Mouse (Mus musculus): ENCODE results near the gene Lgmn. TPM values are rescaled to one million over a fixed set of nuclear protein-coding genes. Genes with fewer than 3 reads are reported as not detected.
A peak's percentile ranks its signal among the peaks of the same experiment; 100 is the strongest.

The Lgmn gene
- polyA plus RNA-seq, 1 experiment from 2014 or later = 84.7 TPM

- H3K36me3 ChIP-seq (ENCODE audit: control insufficient read depth, insufficient read depth, low read length) = peaks cover 8% of the 10 kb centered on the region
- H3K27me3 ChIP-seq (ENCODE audit: control insufficient read depth, insufficient read depth, low read length) = no peaks in the 10 kb centered on the region
- H3K4me2 ChIP-seq (replicated peaks; ENCODE audit: low read depth, low read length) = no peak overlapping the region
- no peak for ATAC-seq (ENCODE audit: insufficient number of reproducible peaks, insufficient read depth, low FRiP score, low read depth)
- H3K27ac ChIP-seq (ENCODE audit: low read length) = no peak overlapping the region
- WGBS = 80% methylated on average over 9 of the region's 9 CpGs
- 0 out of 2 replicates have a peak, but pooled peaks cover 6% of the 10 kb centered on the region for H3K4me1 ChIP-seq (ENCODE audit: control insufficient read depth, insufficient read depth, low read length)
- no peak overlapping the region for H3K4me3 ChIP-seq (ENCODE audit: low read depth, low read length)
- H3K9me3 ChIP-seq (ENCODE audit: control insufficient read depth, low read depth, low read length) = no peaks in the 10 kb centered on the region
- H3K9ac ChIP-seq (replicated peaks; ENCODE audit: low read depth, low read length) = no peak overlapping the region
Observed at GRCm38 (mm10) chr12:102395537-102395936, 44.1 kb downstream of the Lgmn start.

GRCm38 (mm10) chr12:102394496-102394895, 45.1 kb downstream of the Lgmn start:
- H3K27me3 ChIP-seq (ENCODE audit: control insufficient read depth, insufficient read depth, low read length) = no peaks in the 10 kb centered on the region
- no peak overlapping the region for H3K4me2 ChIP-seq (replicated peaks; ENCODE audit: low read depth, low read length)
- no peak overlapping the region for H3K9ac ChIP-seq (replicated peaks; ENCODE audit: low read depth, low read length)
- 0 out of 2 replicates have a peak, but pooled peaks cover 6% of the 10 kb centered on the region for H3K4me1 ChIP-seq (ENCODE audit: control insufficient read depth, insufficient read depth, low read length)
- no peak for ATAC-seq (ENCODE audit: insufficient number of reproducible peaks, insufficient read depth, low FRiP score, low read depth)
- no peaks in the 10 kb centered on the region for H3K9me3 ChIP-seq (ENCODE audit: control insufficient read depth, low read depth, low read length)
- no peak overlapping the region for H3K27ac ChIP-seq (ENCODE audit: low read length)
- no peak overlapping the region for H3K4me3 ChIP-seq (ENCODE audit: low read depth, low read length)
- WGBS = 90% methylated on average over 7 of the region's 7 CpGs
- peaks cover 8% of the 10 kb centered on the region for H3K36me3 ChIP-seq (ENCODE audit: control insufficient read depth, insufficient read depth, low read length)

GRCm38 (mm10) chr12:102391982-102392381, 47.6 kb downstream of the Lgmn start:
- H3K4me1 ChIP-seq (ENCODE audit: control insufficient read depth, insufficient read depth, low read length) = 0 out of 2 replicates have a peak, but pooled peaks cover 6% of the 10 kb centered on the region
- no peak for ATAC-seq (ENCODE audit: insufficient number of reproducible peaks, insufficient read depth, low FRiP score, low read depth)
- no peaks in the 10 kb centered on the region for H3K9me3 ChIP-seq (ENCODE audit: control insufficient read depth, low read depth, low read length)
- no peak overlapping the region for H3K9ac ChIP-seq (replicated peaks; ENCODE audit: low read depth, low read length)
- no peak overlapping the region for H3K4me2 ChIP-seq (replicated peaks; ENCODE audit: low read depth, low read length)
- peaks cover 14% of the 10 kb centered on the region for H3K36me3 ChIP-seq (ENCODE audit: control insufficient read depth, insufficient read depth, low read length)
- no peak overlapping the region for H3K27ac ChIP-seq (ENCODE audit: low read length)
- WGBS = 70% methylated on average over 4 of the region's 4 CpGs
- no peak overlapping the region for H3K4me3 ChIP-seq (ENCODE audit: low read depth, low read length)
- H3K27me3 ChIP-seq (ENCODE audit: control insufficient read depth, insufficient read depth, low read length) = no peaks in the 10 kb centered on the region

- H3K36me3 ChIP-seq (ENCODE audit: control insufficient read depth, insufficient read depth, low read length) = peaks cover 14% of the 10 kb centered on the region
- ATAC-seq (ENCODE audit: insufficient number of reproducible peaks, insufficient read depth, low FRiP score, low read depth) = no peak
- 77% methylated on average over 2 of the region's 2 CpGs for WGBS
Observed at GRCm38 (mm10) chr12:102391109-102391508, 48.5 kb downstream of the Lgmn start.

GRCm38 (mm10) chr12:102390042-102390441, 49.6 kb downstream of the Lgmn start:
- 35% methylated on average over 8 of the region's 8 CpGs for WGBS
- Histone ChIP-seq H3K4me1 (ENCODE audit: control insufficient read depth, insufficient read depth, low read length) (no peaks in the 10 kb centered on the region), H3K4me2 (replicated peaks; ENCODE audit: low read depth, low read length) (no peak overlapping the region), H3K27me3 (ENCODE audit: control insufficient read depth, insufficient read depth, low read length) (no peaks in the 10 kb centered on the region), H3K4me3 (ENCODE audit: low read depth, low read length) (no peak overlapping the region), H3K27ac (ENCODE audit: low read length) (no peak overlapping the region), H3K9me3 (ENCODE audit: control insufficient read depth, low read depth, low read length) (no peaks in the 10 kb centered on the region), H3K36me3 (ENCODE audit: control insufficient read depth, insufficient read depth, low read length) (peaks cover 10% of the 10 kb centered on the region), H3K9ac (replicated peaks; ENCODE audit: low read depth, low read length) (no peak overlapping the region)
- no peak for ATAC-seq (ENCODE audit: insufficient number of reproducible peaks, insufficient read depth, low FRiP score, low read depth)

More at GRCm38 (mm10) chr12:102391109-102391508, 48.5 kb downstream of the Lgmn start:
- Histone ChIP-seq H3K27ac (ENCODE audit: low read length) (no peak overlapping the region), H3K9ac (replicated peaks; ENCODE audit: low read depth, low read length) (no peak overlapping the region), H3K4me2 (replicated peaks; ENCODE audit: low read depth, low read length) (no peak overlapping the region), H3K9me3 (ENCODE audit: control insufficient read depth, low read depth, low read length) (no peaks in the 10 kb centered on the region), H3K27me3 (ENCODE audit: control insufficient read depth, insufficient read depth, low read length) (no peaks in the 10 kb centered on the region), H3K4me1 (ENCODE audit: control insufficient read depth, insufficient read depth, low read length) (0 out of 2 replicates have a peak, but pooled peaks cover 3% of the 10 kb centered on the region), H3K4me3 (ENCODE audit: low read depth, low read length) (no peak overlapping the region)

- no peak overlapping the region for H3K4me3 ChIP-seq (ENCODE audit: low read depth, low read length)
- peaks cover 12% of the 10 kb centered on the region; the same call in 1 of the 2 replicates for H3K36me3 ChIP-seq (ENCODE audit: control insufficient read depth, insufficient read depth, low read length)
- H3K9ac ChIP-seq (replicated peaks; ENCODE audit: low read depth, low read length) = no peak overlapping the region
- H3K27ac ChIP-seq (ENCODE audit: low read length) = no peak overlapping the region
- no peaks in the 10 kb centered on the region for H3K27me3 ChIP-seq (ENCODE audit: control insufficient read depth, insufficient read depth, low read length)
- peak; percentile 38; the same call in 1 of the 2 replicates for ATAC-seq (ENCODE audit: insufficient number of reproducible peaks, insufficient read depth, low FRiP score, low read depth)
- no peaks in the 10 kb centered on the region for H3K4me1 ChIP-seq (ENCODE audit: control insufficient read depth, insufficient read depth, low read length)
- WGBS = 55% methylated on average over 16 of the region's 16 CpGs
- no peak overlapping the region for H3K4me2 ChIP-seq (replicated peaks; ENCODE audit: low read depth, low read length)
- no peaks in the 10 kb centered on the region for H3K9me3 ChIP-seq (ENCODE audit: control insufficient read depth, low read depth, low read length)
Observed at GRCm38 (mm10) chr12:102387219-102387917, 52.2 kb downstream of the Lgmn start.

- ATAC-seq (ENCODE audit: insufficient number of reproducible peaks, insufficient read depth, low FRiP score, low read depth) = 0 out of 2 replicates have a peak, but pooled peaks have one; percentile 11
- Histone ChIP-seq H3K9me3 (ENCODE audit: control insufficient read depth, low read depth, low read length) (no peaks in the 10 kb centered on the region), H3K9ac (replicated peaks; ENCODE audit: low read depth, low read length) (no peak overlapping the region)
Observed at GRCm38 (mm10) chr12:102384819-102385218, 54.8 kb downstream of the Lgmn start.

GRCm38 (mm10) chr12:102383288-102383687, 56.3 kb downstream of the Lgmn start:
- H3K4me1 ChIP-seq (ENCODE audit: control insufficient read depth, insufficient read depth, low read length) = no peaks in the 10 kb centered on the region
- H3K27ac ChIP-seq (ENCODE audit: low read length) = no peak overlapping the region
- H3K27me3 ChIP-seq (ENCODE audit: control insufficient read depth, insufficient read depth, low read length) = no peaks in the 10 kb centered on the region
- no peak overlapping the region for H3K9ac ChIP-seq (replicated peaks; ENCODE audit: low read depth, low read length)
- H3K9me3 ChIP-seq (ENCODE audit: control insufficient read depth, low read depth, low read length) = no peaks in the 10 kb centered on the region
- no peak for ATAC-seq (ENCODE audit: insufficient number of reproducible peaks, insufficient read depth, low FRiP score, low read depth)
- 84% methylated on average over 9 of the region's 9 CpGs for WGBS
- H3K4me2 ChIP-seq (replicated peaks; ENCODE audit: low read depth, low read length) = no peak overlapping the region
- no peak overlapping the region for H3K4me3 ChIP-seq (ENCODE audit: low read depth, low read length)
- peaks cover 11% of the 10 kb centered on the region; the same call in 1 of the 2 replicates for H3K36me3 ChIP-seq (ENCODE audit: control insufficient read depth, insufficient read depth, low read length)

More at GRCm38 (mm10) chr12:102384819-102385218, 54.8 kb downstream of the Lgmn start:
- no peak overlapping the region for H3K4me2 ChIP-seq (replicated peaks; ENCODE audit: low read depth, low read length)
- no peak overlapping the region for H3K27ac ChIP-seq (ENCODE audit: low read length)
- no peak overlapping the region for H3K4me3 ChIP-seq (ENCODE audit: low read depth, low read length)
- 17% methylated on average over 3 of the region's 3 CpGs for WGBS
- no peaks in the 10 kb centered on the region for H3K4me1 ChIP-seq (ENCODE audit: control insufficient read depth, insufficient read depth, low read length)
- H3K27me3 ChIP-seq (ENCODE audit: control insufficient read depth, insufficient read depth, low read length) = no peaks in the 10 kb centered on the region
- H3K36me3 ChIP-seq (ENCODE audit: control insufficient read depth, insufficient read depth, low read length) = peaks cover 12% of the 10 kb centered on the region; the same call in 1 of the 2 replicates

Data from stomach, embryonic 14.5 days (tissue).